Mouse (Mus musculus): ENCODE results near the gene Herpud1. TPM values are rescaled to one million over a fixed set of nuclear protein-coding genes. Genes with fewer than 3 reads are reported as not detected.
A peak's percentile ranks its signal among the peaks of the same experiment; 100 is the strongest.

The Herpud1 gene
- 55.8 and 59.3 TPM in 2 replicates for polyA plus RNA-seq (2015; fragmentation: Nextera tagmentation; extraction: Ambion mirVana)

DNA sequence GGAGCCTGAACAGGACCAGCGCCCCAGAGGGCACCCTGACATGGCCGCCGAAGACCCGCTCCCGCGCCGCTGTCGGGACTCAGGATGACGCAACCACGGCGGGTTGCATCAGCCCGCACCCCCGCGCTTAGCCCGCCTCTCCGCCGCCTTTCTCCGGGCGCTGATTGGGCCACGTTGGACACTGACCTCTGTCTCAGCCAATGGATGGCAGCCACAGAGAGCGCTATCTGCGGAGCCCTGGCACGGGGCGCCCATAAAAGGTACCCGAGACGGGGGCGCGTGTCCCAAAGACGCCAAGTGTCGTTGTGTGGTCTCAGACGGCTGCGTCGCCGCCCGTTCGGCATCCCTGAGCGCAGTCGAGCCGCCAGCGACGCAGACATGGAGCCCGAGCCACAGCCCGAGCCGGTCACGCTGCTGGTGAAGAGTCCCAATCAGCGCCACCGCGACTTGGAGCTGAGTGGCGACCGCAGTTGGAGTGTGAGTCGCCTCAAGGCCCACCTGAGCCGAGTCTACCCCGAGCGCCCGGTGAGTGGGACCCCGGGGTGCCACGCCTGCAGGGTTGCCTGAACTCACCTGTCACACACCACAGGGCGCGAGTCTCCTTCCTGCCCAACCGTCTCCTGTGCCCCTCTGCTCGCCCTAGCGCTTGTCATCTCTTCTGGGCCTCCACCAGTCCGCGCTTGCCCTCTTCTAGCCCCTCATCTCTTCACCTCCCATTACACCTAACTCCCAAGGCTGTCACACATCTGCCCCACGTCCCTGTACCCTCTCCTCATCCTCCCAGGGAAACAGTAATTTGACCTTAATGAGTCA is at the start of gene Herpud1:
TSS of gene Herpud1 (plus strand) at position 225 of the 813 bp plus-strand sequence.
- ATAC-seq (ENCODE audit: low FRiP score), result peak; percentile 99
- H3K4me1 ChIP-seq (replicated peaks), result peaks cover 22% of the 10 kb centered on the region
- H3K9ac ChIP-seq, result peak within 1 kb of the TSS; percentile 92
- peak within 1 kb of the TSS; percentile 84 for H3K4me3 ChIP-seq
- H3K27ac ChIP-seq, result peak within 1 kb of the TSS; percentile 96
- H3K9me3 ChIP-seq, result no peaks in the 10 kb centered on the region
- H3K27me3 ChIP-seq, result no peaks in the 10 kb centered on the region
- peaks cover 22% of the 10 kb centered on the region for H3K36me3 ChIP-seq
- WGBS, result under 1% methylated on average over 65 of the region's 65 CpGs
- peak within 1 kb of the TSS; percentile 89 for H3K4me2 ChIP-seq

GRCm38 (mm10) chr8:94337559-94337958 is 48.7 kb upstream of the Herpud1 start:
- 84% methylated on average over 8 of the region's 8 CpGs for WGBS
- no peaks in the 10 kb centered on the region for H3K36me3 ChIP-seq

GRCm38 (mm10) chr8:94340796-94341195 is 45.4 kb upstream of the Herpud1 start:
- Histone ChIP-seq H3K9ac (no peak overlapping the region), H3K27ac (no peak overlapping the region), H3K9me3 (no peaks in the 10 kb centered on the region), H3K27me3 (no peaks in the 10 kb centered on the region), H3K4me2 (no peak overlapping the region), H3K36me3 (no peaks in the 10 kb centered on the region), H3K4me1 (replicated peaks) (no peaks in the 10 kb centered on the region), H3K4me3 (no peak overlapping the region)
- WGBS, result 94% methylated on average over 7 of the region's 7 CpGs
- ATAC-seq (ENCODE audit: low FRiP score), result no peak

More at GRCm38 (mm10) chr8:94337559-94337958, 48.7 kb upstream of the Herpud1 start:
- H3K4me2 ChIP-seq, result no peak overlapping the region
- no peak overlapping the region for H3K4me3 ChIP-seq
- H3K27me3 ChIP-seq, result no peaks in the 10 kb centered on the region
- no peak overlapping the region for H3K27ac ChIP-seq
- no peak overlapping the region for H3K9ac ChIP-seq
- no peak for ATAC-seq (ENCODE audit: low FRiP score)
- no peaks in the 10 kb centered on the region for H3K4me1 ChIP-seq (replicated peaks)
- H3K9me3 ChIP-seq, result no peaks in the 10 kb centered on the region

- H3K4me3 ChIP-seq, result no peak overlapping the region
- ATAC-seq (ENCODE audit: low FRiP score), result no peak
- H3K9ac ChIP-seq, result no peak overlapping the region
- H3K27me3 ChIP-seq, result no peaks in the 10 kb centered on the region
- H3K27ac ChIP-seq, result no peak overlapping the region
- H3K36me3 ChIP-seq, result no peaks in the 10 kb centered on the region
- no peak overlapping the region for H3K4me2 ChIP-seq
- no peaks in the 10 kb centered on the region for H3K9me3 ChIP-seq
- WGBS, result 91% methylated on average over 10 of the region's 10 CpGs
- H3K4me1 ChIP-seq (replicated peaks), result no peaks in the 10 kb centered on the region
These were observed 43.5 kb upstream of the Herpud1 start for GRCm38 (mm10) chr8:94342691-94343090.

DNA sequence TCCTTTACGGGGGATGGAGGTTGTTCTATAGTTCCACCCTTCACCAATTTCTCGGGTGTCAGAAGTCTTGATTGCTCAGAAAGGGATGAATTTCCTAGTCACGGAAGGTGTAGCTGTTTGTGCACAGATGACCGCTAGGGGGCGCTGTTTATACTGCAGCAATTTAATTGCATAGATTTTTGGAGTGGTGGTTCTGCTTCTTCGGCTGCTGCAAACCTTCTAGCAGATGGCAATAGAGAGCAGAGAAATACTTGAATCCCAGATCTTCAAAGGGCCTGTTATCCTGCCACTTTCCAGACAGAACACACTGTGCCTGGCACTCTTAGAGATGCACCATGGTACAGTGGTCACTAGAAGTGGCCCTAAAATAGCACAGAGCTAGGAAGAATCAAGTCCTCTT is 42.9 kb upstream of the Herpud1 start:
- Histone ChIP-seq H3K27ac (no peak overlapping the region), H3K4me2 (no peak overlapping the region), H3K4me3 (no peak overlapping the region), H3K27me3 (no peaks in the 10 kb centered on the region), H3K9ac (no peak overlapping the region), H3K9me3 (no peaks in the 10 kb centered on the region), H3K36me3 (no peaks in the 10 kb centered on the region), H3K4me1 (replicated peaks) (no peaks in the 10 kb centered on the region)
- ATAC-seq (ENCODE audit: low FRiP score), result no peak
- 16% methylated on average over 6 of the region's 6 CpGs for WGBS

GRCm38 (mm10) chr8:94343778-94344320 is 42.4 kb upstream of the Herpud1 start:
- no peaks in the 10 kb centered on the region for H3K27me3 ChIP-seq
- WGBS, result 91% methylated on average over 11 of the region's 11 CpGs
- H3K9ac ChIP-seq, result no peak overlapping the region
- no peaks in the 10 kb centered on the region for H3K36me3 ChIP-seq
- no peaks in the 10 kb centered on the region for H3K9me3 ChIP-seq
- H3K27ac ChIP-seq, result no peak overlapping the region
- ATAC-seq (ENCODE audit: low FRiP score), result no peak
- no peak overlapping the region for H3K4me3 ChIP-seq
- H3K4me2 ChIP-seq, result no peak overlapping the region
- H3K4me1 ChIP-seq (replicated peaks), result no peaks in the 10 kb centered on the region

GRCm38 (mm10) chr8:94345657-94346056 is 40.6 kb upstream of the Herpud1 start:
- no peaks in the 10 kb centered on the region for H3K36me3 ChIP-seq
- no peak overlapping the region for H3K27ac ChIP-seq
- H3K9ac ChIP-seq, result no peak overlapping the region
- H3K4me2 ChIP-seq, result no peak overlapping the region
- no peaks in the 10 kb centered on the region for H3K4me1 ChIP-seq (replicated peaks)
- WGBS, result 86% methylated on average over 4 of the region's 4 CpGs
- no peak for ATAC-seq (ENCODE audit: low FRiP score)
- H3K27me3 ChIP-seq, result no peaks in the 10 kb centered on the region
- H3K9me3 ChIP-seq, result no peaks in the 10 kb centered on the region
- no peak overlapping the region for H3K4me3 ChIP-seq

DNA sequence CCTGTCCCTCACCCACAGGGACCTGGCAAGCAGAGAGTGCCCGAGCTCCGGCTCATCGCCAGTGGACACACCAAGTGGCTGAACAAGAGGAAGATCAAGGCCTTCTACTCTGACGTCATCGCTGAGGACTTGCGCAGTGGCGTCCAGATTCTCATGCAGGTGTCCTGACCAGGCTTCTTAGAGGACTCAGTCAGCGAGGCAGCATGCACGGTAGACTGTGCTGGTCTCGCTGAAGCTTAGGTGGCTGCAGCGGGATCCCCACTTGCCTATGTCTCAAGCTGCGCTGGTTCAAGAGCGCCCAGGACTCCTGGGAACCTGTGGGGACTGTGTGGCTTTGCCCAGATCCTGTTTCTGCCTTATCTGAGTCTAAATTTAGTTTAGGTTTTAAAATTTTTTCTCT is 40.0 kb upstream of the Herpud1 start:
- no peak for ATAC-seq (ENCODE audit: low FRiP score)
- H3K4me2 ChIP-seq, result no peak overlapping the region
- H3K9me3 ChIP-seq, result no peaks in the 10 kb centered on the region
- no peaks in the 10 kb centered on the region for H3K36me3 ChIP-seq
- no peak overlapping the region for H3K9ac ChIP-seq
- no peaks in the 10 kb centered on the region for H3K4me1 ChIP-seq (replicated peaks)
- 95% methylated on average over 13 of the region's 13 CpGs for WGBS
- H3K4me3 ChIP-seq, result no peak overlapping the region
- H3K27me3 ChIP-seq, result no peaks in the 10 kb centered on the region
- H3K27ac ChIP-seq, result no peak overlapping the region

- no peak overlapping the region for H3K9ac ChIP-seq
- H3K4me3 ChIP-seq, result no peak overlapping the region
- H3K4me2 ChIP-seq, result no peak overlapping the region
- no peaks in the 10 kb centered on the region for H3K36me3 ChIP-seq
- peaks cover under 1% of the 10 kb centered on the region; the same call in 1 of the 2 replicates for H3K9me3 ChIP-seq
- ATAC-seq (ENCODE audit: low FRiP score), result no peak
- no peaks in the 10 kb centered on the region for H3K27me3 ChIP-seq
- no peak overlapping the region for H3K27ac ChIP-seq
- H3K4me1 ChIP-seq (replicated peaks), result no peaks in the 10 kb centered on the region
- WGBS, result 73% methylated on average over 9 of the region's 9 CpGs
These were observed 37.8 kb upstream of the Herpud1 start for GRCm38 (mm10) chr8:94348425-94348824.

DNA sequence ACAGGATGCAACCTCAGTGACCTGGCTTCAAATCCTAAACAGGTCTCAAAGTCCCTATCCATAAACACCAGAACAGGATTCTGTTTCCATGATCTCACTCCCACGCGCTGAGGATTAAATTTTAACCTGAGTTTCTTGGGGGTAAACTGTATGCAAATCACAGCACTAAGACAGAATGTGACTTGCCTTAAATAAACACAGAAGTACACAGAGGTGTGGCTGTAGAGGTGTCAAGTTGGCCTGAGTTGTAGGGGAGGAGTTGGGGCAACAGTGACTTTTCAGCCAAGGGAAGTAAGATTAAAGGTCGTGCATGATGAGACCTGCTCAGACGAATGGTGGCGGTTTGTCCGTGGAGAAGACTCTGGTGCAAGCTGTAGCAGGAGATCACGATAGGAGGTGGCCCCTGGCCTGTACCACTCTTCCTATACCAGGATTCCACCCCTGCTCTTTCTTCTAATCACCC is 32.1 kb upstream of the Herpud1 start:
- no peak overlapping the region for H3K27ac ChIP-seq
- 93% methylated on average over 7 of the region's 7 CpGs for WGBS

DNA sequence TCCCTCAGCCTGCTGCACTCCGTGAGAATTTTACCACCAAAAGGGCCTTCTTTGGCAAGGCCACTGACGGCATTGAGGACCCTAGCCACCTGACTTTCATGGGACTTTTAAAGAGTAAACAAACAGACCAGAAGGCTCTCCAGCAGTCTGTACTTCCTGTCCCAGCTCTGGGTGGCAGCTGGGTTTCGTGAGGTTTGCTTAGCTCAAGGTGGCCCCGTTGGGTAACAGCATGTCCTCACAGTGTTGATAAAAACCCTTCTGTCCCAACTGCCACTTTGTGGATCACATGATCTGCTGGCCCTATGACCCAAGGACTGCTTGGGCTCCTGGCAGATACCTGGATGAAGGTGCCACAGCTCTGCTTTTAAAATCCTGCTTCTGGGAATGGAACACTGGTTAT is 31.7 kb upstream of the Herpud1 start:
- Histone ChIP-seq H3K36me3 (no peaks in the 10 kb centered on the region), H3K27me3 (no peaks in the 10 kb centered on the region), H3K27ac (no peak overlapping the region), H3K4me3 (no peak overlapping the region), H3K4me1 (replicated peaks) (peaks cover 5% of the 10 kb centered on the region; the same call in 1 of the 2 replicates), H3K4me2 (no peak overlapping the region), H3K9ac (no peak overlapping the region), H3K9me3 (peaks cover 4% of the 10 kb centered on the region; the same call in 1 of the 2 replicates)
- WGBS, result 80% methylated on average over 4 of the region's 4 CpGs
- no peak for ATAC-seq (ENCODE audit: low FRiP score)

More for the DNA sequence above, 32.1 kb upstream of the Herpud1 start:
- H3K9me3 ChIP-seq, result peaks cover 4% of the 10 kb centered on the region; the same call in 1 of the 2 replicates
- H3K4me2 ChIP-seq, result no peak overlapping the region
- H3K36me3 ChIP-seq, result no peaks in the 10 kb centered on the region
- H3K27me3 ChIP-seq, result no peaks in the 10 kb centered on the region
- H3K4me3 ChIP-seq, result no peak overlapping the region
- ATAC-seq (ENCODE audit: low FRiP score), result no peak
- H3K4me1 ChIP-seq (replicated peaks), result peaks cover 5% of the 10 kb centered on the region; the same call in 1 of the 2 replicates
- no peak overlapping the region for H3K9ac ChIP-seq

DNA sequence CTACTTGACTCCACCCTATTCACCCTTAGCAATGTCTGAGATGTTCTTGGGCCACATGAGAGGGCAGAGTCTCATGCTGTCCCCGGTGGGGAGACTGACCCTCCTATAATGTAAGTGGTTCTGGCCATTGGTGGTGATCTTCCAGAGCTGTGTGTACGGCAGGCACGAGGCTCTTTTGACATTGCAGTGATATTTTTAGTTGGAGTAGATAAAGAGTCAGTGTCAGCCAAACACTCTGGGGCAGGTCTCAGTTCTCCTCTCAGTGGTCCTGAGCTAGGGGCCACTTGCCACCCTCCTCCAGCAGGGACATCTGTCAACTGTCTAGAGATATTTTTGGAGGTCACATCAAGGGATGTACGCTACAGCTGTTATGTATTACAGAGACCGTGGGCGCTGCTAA is 29.0 kb upstream of the Herpud1 start:
- Histone ChIP-seq H3K9me3 (peaks cover 4% of the 10 kb centered on the region; the same call in 1 of the 2 replicates), H3K4me1 (replicated peaks) (peaks cover 5% of the 10 kb centered on the region; the same call in 1 of the 2 replicates), H3K27me3 (no peaks in the 10 kb centered on the region), H3K36me3 (no peaks in the 10 kb centered on the region), H3K4me3 (no peak overlapping the region), H3K9ac (no peak overlapping the region), H3K4me2 (no peak overlapping the region), H3K27ac (no peak overlapping the region)
- ATAC-seq (ENCODE audit: low FRiP score), result no peak
- 86% methylated on average over 6 of the region's 6 CpGs for WGBS

Data from hindbrain, embryonic 13.5 days (tissue).